Mouse (Mus musculus) G1E-ER4 (cell line): Measurements from ENCODE around the gene Ywhag. TPM values are rescaled to one million over a fixed set of nuclear protein-coding genes. Genes with fewer than 3 reads are reported as not detected.

Experiments
- GATA1 ChIP-seq: IDR thresholded peaks from one replicate; pipeline ENCODE4 v1.8.0; 2012; ENCODE audit warnings: low read length, inconsistent platforms
- polyA plus RNA-seq: library from polyadenylated mRNA; stranded (reverse); fragments of >175 nt; gene quantifications from 2 replicates; pipeline ENCODE4 v1.2.3, GENCODE M21; 2012

Ywhag gene
- polyA plus RNA-seq, 1 experiment, result 226 TPM

DNA sequence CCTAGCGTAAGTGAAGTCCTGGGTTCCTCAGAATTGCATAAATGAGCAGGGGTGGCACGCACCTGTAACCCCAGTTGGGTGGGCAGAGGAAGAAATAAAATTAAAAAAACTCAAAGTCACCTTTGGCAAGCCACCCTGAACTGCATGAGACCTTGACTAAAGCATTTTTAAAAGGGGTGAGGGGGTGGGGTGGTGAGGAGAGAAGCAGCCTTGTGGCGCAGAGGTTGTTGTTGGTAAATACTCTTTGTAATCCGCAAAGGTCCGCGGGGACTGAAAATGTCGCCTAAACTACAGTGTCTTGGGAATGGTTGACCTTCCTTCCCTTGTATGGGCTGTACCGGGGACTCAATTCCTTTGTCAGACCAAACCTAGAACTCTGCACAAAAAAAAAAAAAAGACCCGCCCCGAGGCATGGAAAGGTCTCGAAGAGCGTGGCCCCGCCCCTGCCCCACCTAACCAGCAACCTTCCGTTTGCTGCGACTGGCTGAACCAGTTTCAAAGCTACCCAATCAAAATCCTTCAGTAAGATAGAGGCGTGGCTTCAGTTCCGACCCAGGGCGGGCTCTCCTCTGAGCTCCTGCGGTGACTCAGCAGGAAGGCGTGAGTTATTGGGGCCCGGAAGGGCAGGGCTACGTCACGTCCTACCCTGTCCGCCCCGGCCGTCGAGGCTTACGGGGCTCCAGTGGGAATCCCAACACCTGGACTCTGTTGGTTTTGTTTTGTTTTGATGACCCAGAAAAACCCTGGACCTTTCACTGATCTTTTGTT lies 23.0 kb upstream of the Ywhag start:
- no peak for TF ChIP-seq GATA1

GRCm38 (mm10) chr5:135956300-135957206 lies 22.1 kb upstream of the Ywhag start:
- TF ChIP-seq GATA1, result no peak

GRCm38 (mm10) chr5:135952830-135953229 lies 18.4 kb upstream of the Ywhag start:
- TF ChIP-seq GATA1, result no peak

DNA sequence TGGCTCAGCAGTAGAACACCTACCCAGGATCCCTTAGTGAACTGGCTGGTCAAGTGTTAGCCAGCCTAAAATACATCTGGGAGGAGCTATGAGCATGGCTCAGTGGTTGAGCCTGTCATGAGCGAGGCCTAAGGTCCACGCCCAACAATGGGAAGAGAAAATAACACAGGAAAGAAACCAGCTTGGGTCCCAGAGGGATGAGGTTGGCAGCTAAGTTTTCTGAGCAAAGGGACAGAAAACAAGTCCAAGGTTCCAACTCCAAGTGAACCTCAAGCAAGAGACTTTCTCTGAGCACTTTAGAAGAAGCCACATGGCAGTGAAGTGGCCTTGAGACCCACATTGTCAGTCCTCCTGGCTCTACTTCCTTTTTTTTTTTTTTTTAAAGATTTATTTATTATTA lies 17.2 kb upstream of the Ywhag start:
- TF ChIP-seq GATA1, result no peak

DNA sequence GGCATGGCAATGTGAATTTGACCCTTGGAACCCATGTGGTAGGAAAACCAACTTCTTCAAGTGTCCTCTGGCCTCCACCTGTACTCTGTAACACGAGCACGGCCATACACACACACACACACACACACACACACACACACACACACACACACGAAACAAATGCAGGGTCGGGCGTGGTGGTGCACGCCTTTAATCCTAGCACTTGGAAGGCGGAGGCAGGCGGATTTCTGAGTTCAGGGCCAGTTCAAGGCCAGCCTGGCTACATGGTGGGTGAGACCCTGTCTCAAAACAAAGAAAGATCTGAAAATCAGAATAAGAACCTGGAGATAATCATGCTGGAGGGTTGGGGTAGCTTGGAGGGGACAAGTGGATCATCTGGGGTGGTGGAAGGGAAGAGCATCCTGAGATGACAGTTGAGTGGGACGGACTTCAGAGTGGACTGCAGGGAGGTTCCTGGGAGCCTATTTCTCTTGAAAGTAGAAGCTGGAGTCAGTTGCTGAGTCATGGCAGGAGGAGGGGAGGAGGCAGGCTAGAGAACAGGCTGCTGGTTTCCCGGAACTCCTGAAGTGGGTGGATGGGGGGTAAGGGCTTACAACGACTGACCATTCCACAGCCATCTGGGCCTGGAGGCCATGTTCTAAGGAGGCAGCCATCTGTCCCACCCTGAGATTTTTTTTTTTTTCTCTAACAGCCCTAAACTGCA lies 16.4 kb upstream of the Ywhag start:
- TF ChIP-seq GATA1, result no peak

DNA sequence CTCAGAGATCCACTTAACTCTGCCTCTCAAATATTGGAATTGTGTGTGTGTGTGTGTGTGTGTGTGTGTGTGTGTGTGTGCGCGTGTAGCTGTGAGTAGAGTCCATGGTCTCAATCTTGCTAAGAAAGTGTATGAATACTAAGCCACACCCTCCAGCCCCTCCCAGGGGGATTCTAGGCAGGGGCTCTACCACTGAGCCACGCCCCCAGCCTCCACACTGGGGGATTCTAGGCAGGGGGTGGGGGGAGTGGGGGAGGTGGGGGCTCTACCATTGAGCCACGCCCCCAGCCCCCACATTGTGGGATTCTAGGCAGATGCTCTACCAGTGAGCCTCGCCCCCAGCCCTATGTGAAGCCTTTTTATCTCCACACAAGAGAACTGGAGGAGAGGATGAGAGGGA lies 12.2 kb upstream of the Ywhag start:
- TF ChIP-seq GATA1, result no peak

- TF ChIP-seq GATA1, result no peak
These were observed 11.5 kb upstream of the Ywhag start for GRCm38 (mm10) chr5:135945916-135946408.

DNA sequence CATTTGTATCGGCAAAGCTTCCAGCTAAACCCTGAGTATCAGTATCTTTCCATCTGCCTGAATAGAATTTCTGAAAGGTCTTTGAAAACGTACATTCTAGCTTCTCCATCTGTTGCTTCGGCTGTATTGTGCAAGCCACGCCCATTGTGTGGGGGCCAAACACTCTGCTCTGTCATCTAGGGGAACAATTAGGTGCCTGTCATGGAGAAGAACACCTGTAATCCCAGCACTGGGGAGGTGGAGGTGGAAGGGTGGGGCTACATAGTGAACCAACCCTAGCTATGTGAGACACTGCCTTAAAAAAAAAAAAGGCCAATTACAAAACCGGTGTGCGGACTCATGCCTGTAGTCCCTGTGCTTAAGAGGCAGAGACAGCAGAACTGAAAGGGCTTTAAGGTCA lies 8.3 kb upstream of the Ywhag start:
- TF ChIP-seq GATA1, result no peak

- TF ChIP-seq GATA1, result no peak
These were observed 6.2 kb upstream of the Ywhag start for GRCm38 (mm10) chr5:135940587-135940986.

DNA sequence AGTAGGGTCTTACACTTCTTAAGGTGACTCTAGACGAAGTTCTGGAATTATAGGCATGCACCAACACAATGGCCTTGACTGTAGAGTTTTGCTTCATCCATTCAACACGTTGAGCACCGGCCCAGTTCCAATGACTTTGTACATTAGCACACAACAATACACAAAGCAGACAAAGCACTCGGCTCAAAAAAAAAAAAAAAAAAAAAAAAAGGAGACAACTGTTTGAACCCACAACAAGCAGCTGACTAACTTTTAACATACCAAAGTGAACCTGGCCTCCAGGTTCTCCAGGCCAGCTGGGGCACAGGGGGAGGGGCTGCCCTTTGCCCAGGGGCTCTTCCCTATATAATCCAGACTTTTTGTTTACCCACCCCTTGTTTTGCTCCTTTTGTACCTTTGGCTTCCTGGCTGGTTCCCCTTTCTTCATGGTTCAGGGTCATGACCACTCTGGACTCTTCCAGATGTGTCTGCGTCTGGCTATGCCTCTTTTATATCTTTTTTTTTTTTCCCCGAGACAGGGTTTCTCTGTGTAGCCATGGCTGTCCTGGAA lies 1.3 kb upstream of the Ywhag start:
- TF ChIP-seq GATA1, result no peak

DNA sequence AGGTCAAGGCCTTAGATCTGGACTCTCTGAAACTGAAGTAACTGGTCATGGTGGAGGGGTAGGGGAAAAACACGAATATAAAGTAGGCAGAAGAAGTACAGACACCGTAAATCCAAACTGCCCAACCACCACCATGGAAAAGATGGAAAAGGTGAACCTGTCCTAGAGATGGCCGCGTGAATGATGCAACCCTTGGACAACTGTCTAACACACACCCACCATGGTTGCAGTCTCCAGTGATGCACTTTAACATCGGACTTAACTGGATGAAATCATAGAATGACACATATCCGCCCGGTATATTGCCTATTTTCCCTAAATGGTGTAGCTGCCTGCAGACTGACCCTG lies 734 bp upstream of the Ywhag start:
- no peak for TF ChIP-seq GATA1

DNA sequence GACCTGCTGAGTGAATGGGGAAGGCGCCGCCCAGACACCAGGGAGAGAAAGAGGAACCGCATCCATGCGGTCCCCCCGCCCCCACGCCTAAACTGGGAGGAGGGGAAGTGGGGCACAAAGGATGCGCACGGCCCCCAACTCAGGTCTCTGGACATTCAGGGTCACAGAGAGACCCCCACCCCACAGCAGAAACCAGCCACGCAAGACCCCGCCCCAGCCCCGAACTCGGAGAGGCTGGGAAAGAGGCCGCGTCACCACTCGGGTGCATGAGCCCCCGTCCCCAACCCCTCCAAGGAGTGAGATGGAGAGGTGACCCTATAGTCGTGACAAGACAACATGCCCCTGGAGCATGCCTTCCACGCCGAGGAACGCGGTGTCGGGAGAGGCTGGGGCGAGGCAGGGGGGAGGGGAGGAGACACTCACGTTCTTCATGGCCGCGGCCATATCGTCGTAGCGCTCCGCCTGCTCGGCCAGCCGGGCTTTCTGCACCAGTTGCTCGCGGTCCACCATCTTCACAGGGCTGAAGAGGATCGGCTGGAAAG lies 445 bp downstream of the Ywhag start:
- TF ChIP-seq GATA1, result no peak

- TF ChIP-seq GATA1, result no peak
These were observed 1.1 kb downstream of the Ywhag start for GRCm38 (mm10) chr5:135933222-135933899.

DNA sequence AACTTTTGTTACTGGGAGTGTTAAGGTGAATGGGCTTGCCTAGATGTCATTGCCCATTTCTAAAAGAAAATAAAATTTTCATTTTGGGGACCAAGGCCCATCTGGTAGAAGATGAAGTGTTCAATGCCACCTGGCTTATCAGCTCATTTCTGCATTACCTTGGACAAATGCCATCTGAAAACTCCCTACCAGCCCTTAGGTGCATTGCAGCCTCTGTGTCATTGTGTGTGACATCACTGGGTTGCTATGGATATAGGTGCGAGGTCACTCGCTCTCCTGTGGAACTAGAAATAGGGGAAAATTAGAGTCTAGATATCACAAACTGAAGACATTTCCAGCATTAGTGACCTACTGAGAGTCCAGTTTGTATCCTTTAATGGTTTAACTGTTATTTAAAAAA lies 2.1 kb downstream of the Ywhag start:
- no peak for TF ChIP-seq GATA1

- TF ChIP-seq GATA1, result no peak
These were observed 2.9 kb downstream of the Ywhag start for GRCm38 (mm10) chr5:135931526-135931925.
